Mouse (Mus musculus) ES-E14 (cell line): ENCODE measurements around the gene Suclg1.

Source experiments
- CHD2 ChIP-seq: IDR thresholded peaks from 2 replicates; pipeline ENCODE4 v1.6.1; 2014; ENCODE audit warnings: mild to moderate bottlenecking, low read depth, low read length, inconsistent platforms
- HCFC1 ChIP-seq: IDR thresholded peaks from 2 replicates; pipeline ENCODE4 v1.6.1; 2012; ENCODE audit warnings: low read length, inconsistent platforms, borderline replicate concordance; ENCODE audit not compliant: insufficient read depth
- MAFK ChIP-seq: IDR thresholded peaks from 2 replicates; pipeline ENCODE4 v1.6.1; 2014; ENCODE audit warnings: mild to moderate bottlenecking, low read depth, low read length, inconsistent platforms; ENCODE audit not compliant: insufficient read depth
- ZC3H11A ChIP-seq: IDR thresholded peaks from 2 replicates; pipeline ENCODE4 v1.6.1; 2012; ENCODE audit warnings: low read depth, mild to moderate bottlenecking, inconsistent platforms, low read length, borderline replicate concordance

- TF ChIP-seq HCFC1 (no peak), MAFK (no peak), ZC3H11A (no peak), CHD2 (no peak)
Observed at GRCm38 (mm10) chr6:73234302-73234900, 13.8 kb upstream of the Suclg1 start.
